Mouse (Mus musculus) liver (tissue): ENCODE results near the gene Tmem143.

ENCODE experiments used
- DNase-seq: peaks from one replicate; pipeline ENCODE4 v3.0.0-alpha.2; 2020; ENCODE audit warnings: mixed read lengths

The Tmem143 gene

DNA sequence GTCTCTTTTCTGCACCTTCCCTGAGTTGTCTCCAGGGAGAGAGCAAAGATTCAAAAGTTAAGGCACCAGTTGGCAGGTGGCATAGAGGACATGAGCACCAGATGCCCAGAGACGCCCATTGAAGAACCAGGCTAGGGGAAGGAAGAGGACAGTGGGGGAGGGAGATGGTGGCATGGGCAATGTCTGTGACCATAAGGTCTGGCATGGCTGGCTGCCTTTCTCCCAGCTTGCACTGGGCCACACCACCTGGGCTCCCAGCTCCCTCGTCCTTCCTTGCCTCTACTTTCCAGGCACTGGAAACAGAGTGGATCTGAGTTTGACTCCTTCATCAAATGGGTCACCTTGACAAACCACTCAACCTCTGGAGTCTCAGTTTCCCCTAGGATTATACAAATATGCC lies 4.1 kb upstream of the Tmem143 start:
- no peak for DNase-seq

DNA sequence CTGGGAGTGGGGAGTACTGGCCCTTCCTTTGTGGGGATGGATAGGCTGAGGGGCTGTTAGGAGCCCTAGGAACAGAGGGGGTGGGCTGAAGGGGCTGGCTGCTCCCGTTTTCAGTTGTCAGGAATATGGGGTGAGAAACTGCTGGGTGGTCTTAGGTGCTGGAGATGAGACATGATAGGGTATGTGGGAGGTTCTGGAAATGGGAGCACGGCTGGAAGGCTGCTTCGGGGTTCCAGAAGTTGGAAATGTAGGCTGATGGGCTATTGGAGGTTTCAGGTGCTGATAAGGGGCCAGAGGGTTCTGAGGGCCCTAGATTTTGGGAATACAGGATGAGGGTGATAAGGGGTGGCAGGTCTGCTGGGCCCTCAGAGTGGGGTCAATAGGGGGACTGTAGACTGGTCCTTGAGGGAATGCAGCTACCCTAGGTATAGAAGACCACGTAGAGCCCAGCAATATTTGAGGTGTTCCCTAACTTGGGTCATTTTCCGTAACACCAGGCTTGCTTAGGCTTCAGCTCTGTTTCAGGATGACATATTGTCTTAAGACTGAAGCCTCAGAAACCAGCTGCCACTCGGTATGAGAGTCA lies 717 bp upstream of the Tmem143 start:
- no peak for DNase-seq

DNA sequence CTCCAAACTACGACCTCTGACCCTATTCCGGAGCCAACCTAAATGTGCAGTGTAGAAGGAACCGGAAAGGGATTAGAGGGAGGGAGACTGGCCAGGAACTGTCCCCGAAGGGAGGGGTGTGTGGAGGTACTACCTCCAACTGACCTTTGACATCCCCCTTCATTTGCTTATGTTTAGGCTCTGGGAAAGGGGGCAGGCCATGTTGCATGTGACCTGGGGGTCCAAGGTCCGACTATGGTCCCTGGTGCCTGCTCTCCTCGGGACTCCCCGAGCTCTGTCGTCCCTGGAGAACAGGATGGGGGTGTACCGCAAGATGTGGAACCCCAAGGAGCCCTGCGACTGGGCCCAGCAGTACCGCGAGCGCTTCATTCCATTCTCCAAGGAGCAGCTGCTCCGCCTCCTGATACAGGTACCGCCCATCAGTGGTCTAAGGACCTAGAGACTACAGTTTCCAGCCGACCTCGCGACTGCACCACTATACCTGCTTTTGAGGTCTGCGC lies 567 bp downstream of the Tmem143 start:
- DNase-seq: peak; percentile 78

DNA sequence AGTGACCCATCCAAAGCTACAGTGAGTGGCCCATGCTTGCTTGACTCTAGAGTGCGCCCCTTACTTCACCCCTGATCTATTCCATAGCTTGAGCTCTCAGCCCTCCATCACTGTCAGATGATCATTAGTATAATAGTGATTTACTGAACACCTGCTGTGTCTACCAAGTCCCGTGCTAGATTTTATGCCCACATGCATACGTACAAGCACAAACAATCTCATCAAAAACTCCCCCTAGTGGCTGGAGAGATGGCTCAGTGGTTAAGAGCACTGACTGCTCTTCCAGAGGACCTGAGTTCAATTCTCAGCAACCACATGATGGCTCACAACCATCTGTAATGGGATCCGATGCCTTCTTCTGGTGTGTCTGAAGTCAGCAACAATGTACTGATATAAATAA lies 1.4 kb downstream of the Tmem143 start:
- DNase-seq: peak; percentile 56

DNA sequence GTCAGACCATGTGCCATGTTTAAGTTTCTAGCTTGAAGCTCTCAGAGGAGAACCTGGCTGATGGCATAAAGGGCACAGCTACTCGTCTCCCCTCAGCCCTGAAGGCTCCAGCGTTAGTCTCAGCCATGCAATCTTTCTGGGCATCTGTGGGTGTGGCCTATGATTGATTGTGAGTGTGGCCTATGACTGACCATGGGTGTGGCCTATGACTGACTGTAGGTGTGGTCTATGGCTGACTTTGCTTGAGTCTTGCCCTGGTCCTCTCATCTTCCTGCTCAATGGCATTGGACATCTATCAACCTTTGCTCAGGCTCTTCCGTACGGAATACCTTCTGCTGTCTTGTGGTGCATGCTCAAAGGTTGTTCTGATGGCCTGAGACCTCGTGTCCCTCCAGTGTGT lies 4.8 kb downstream of the Tmem143 start:
- DNase-seq: peak; percentile 59

DNA sequence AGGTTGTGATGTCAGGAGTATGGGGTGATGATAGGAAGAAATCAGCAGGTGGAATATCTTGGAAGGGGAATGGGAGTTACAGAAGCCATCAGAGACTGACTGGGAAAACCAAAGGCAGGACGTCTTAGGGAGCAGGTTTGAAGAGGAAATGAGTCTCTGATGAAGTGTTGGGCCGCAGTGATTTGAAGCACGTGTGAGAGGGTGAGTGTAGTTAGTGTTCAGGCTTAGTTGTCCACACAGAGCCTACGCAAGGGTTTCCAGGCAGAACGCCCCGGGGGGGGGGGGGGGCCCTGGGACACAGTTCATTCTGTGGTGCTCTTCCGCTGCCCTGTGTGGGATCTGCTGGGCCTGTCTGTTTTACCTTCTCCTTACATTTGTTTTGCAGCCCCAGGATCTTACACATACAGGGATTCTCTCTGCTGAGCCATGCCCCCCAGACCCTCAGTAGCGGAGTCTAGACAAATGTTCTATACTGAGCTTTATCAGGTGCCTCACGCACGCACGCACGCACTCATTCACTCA lies 5.8 kb downstream of the Tmem143 start:
- DNase-seq: no peak

DNA sequence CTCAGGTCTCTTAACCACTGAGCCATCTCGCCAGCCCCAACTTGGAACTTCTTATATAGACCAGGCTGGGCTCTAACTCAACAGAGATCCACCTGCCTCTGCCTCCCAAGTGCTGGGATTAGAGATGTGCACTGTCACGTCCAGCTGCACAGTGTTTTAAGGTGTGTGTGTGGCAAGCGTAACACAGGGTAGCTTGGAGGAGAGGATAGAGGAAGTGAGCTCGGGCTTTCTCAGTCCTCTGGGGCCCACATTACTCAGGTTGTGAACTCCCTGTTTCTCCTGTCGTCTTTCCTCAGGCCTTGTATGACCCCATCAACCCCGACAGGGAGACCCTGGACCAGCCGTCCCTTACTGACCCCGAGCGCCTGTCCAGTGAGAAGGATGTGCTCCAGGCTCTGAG lies 9.9 kb downstream of the Tmem143 start:
- no peak for DNase-seq

DNA sequence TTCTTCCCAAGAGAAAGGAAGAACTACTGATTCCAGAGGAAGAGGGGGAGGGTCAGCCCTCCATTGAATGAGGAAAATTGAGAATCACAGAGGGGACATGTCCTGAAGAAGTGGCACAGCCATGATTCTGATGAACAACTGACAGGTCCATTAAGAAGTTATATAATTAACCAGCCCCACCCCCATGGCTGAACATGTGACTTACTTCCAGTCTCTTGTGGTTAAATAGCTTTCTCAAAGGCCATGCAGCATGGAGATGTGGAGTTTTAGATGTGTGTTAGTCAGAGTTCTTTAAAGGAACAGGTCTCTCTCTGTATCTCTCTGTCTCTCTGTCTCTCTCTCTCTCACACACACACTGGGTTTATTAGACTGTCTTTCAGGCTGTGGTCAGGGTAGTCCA lies 11.6 kb downstream of the Tmem143 start:
- no peak for DNase-seq

DNA sequence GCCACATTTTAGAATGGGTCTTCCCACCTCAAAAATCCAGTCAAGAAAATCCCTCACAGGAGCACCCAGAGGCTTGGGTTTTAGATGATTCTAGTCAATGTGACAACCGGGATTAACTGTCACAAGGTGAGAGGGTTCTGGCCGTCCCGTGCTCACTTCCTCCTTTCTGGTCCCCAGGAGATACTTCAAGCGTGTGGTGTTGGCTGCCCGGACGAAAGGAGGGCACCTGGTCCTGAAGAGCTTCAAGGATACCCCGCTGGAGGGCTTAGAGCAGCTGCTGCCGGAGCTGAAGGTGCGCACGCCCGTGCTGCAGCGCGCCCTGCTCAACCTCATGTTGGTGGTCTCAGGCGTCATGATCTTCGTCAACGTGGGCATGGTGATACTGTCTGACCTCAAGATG lies 12.4 kb downstream of the Tmem143 start:
- no peak for DNase-seq

DNA sequence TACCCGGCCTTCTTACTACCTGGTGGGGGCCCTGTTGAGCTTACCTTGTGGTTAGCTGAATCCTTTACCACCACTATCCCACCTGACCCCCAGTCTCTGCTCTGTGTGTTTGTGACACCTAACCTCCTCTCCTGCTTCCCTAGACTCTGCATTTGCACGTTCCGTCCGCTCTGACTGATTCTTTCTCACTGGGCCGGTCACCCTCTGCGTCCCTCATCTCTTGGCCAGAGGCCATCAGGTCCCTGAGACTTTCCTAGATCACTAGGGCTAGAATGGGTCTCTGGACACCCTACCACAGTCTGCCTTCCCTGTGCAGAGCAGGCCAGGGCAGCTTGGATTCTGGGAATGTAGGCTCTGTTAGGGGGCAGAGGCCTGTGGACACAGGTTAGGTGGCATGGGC lies 17.3 kb downstream of the Tmem143 start:
- no peak for DNase-seq

DNA sequence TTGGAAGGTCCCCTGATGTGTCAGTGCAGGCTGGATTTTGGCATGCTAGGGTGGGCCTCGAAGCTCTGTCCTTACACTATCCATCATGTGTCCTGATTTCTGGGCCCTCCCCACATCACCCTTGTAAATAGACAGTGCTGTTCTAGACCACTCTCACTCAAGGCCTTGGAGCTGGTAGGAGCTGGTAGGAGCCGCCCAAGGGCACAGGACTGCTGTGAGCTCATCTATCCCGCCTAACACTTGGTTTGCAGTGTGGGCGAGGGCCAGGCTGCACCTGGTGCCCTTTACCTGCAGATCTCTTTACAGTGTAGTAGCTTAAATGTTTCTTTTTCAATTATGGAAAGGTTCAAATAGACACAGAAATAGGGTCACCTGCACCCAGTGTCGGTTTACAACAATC lies 18.3 kb downstream of the Tmem143 start:
- DNase-seq: no peak

DNA sequence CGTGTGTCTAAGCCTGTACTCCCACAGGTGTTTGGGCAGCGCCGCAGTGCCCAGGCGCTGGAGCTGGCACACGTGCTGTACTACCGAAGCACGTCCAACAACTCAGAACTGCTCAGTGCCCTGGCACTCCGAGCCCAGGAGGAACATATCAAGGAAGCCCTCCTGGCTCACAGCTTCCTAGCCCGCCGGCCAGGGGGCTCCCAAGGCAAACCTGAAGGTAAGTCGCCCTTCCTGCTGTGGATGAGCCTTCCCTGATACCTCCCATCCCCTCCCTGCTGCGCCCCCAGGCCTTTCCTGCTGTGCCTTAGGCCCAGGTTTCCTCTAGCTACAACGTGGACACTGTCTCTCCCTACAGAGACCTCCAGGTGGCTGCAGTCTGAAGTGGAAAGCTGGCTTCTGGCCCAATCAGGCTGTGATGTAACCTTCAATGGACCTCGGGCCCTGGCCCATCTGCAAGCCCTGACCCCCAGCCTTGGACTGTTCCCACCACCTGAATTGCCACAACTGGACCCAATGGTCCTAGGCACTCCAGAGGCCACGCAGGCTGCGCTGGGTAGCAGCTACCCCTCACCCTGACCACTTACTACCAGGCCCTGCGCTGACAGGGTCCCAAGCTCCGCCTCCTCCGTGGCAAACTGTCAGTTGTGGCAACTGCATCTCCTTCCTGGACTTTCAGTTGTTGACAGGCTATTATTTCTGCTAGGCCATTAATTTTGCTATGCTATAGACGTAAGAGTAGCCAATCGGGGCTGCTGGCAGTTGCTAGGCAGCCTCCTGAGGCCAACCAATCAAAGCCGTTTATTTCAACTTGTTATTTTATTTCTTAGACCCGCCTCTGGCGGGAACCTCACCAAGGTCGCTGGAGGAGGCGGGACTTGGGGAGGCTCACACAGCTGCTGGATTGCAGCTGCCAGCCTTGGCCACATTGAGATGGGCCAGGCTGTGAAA lies 19.6 kb downstream of the Tmem143 start:
- peak; percentile 77 for DNase-seq

DNA sequence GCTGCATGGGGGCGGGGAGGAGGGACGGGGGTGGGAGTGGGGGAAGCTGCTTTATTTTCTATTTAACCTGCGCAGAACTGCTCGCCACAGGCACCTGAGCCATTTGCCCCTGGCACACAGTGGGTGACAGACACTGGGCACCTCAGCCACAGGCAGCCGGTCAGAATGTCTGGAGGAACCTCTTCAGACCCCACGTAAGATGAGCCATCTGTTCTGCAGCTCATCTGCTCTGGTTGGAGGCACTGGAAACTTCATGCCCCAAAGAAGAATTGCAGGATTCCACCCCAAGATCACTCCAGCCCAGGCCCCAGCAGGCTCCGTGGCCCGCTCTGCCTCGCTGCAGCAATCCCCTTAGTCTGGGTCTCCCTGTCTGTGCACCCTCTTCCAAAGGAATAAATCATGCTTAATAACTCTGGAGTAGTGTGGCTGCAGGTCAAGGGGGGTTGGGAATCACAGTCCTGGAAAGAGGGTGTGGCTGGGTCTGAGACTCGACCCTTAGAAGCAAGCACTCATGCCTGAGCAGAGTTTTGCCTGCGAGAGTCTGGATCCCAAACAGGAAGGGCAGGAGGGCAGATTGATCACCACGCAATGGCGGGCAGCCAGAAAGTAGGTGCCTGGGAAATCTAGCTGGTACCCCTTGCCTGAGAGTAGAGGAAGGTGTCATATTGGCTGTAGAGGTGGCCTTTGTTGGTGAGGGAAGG lies 20.4 kb downstream of the Tmem143 start:
- no peak for DNase-seq

DNA sequence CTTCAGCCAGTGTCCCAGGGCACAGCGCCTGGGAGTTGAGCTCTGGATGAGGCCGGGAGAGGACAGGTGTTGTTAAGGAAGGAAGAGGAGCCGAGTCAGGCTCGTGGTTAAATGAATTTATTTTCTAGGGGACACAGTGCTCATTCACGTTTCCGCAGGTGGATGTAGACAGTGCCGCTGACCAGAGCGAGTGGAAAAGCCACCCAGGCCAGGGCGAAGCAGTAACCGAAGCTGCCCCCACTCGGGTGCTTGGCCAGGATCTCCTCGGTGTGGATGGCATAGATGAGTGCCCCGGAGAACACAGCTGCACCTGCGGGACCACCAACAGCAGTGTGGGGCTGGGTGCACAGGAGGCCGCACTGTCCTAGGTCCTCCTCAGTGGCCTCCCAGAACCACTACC lies 21.2 kb downstream of the Tmem143 start:
- no peak for DNase-seq

DNA sequence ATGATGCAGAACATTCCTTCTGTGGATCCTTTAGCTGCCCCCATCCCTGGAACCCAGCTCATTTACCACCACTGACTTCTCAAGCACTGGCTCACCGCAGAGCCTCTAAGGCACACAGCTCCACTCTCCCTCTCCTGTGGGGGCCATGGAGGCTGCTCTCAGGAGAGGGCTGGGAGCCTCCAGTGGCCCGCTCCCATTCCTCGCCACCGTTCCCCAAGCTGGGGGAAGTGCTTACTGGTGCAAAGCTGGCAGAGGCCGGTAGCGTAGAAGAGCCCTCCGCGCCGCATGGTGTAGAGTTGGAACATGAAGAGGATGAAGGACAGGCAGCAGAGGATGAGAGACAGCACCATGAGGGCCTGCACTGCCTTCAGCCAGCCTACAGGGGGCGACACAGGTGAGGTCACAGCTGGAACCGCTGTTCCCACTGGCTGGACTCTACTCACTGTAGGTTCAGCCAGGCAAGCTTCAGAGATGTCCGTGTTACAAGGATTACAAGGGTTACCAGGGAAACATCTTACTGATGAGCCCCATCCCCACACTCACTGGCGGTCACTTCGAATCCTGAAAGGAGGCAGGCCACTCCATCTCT lies 22.4 kb downstream of the Tmem143 start:
- DNase-seq: no peak

DNA sequence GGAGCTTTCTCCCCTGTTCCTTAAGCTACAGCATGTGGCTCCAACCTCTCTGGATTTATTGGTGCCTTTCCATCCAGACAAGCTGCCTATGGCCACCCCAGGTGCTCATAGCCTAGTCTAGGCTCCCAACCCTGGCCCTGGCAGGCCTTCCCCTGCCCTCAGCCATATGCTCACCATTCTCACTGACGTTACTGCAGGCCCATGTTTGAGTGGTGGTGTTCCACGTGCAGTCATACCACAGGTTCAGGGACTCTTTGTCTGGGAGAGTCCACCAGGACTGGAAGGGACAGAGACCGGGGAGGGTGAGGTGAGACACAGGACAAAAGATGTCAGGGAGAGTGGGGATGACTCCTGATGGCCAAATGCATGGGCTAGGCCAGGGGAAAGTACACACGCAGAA lies 23.0 kb downstream of the Tmem143 start:
- DNase-seq: no peak

DNA sequence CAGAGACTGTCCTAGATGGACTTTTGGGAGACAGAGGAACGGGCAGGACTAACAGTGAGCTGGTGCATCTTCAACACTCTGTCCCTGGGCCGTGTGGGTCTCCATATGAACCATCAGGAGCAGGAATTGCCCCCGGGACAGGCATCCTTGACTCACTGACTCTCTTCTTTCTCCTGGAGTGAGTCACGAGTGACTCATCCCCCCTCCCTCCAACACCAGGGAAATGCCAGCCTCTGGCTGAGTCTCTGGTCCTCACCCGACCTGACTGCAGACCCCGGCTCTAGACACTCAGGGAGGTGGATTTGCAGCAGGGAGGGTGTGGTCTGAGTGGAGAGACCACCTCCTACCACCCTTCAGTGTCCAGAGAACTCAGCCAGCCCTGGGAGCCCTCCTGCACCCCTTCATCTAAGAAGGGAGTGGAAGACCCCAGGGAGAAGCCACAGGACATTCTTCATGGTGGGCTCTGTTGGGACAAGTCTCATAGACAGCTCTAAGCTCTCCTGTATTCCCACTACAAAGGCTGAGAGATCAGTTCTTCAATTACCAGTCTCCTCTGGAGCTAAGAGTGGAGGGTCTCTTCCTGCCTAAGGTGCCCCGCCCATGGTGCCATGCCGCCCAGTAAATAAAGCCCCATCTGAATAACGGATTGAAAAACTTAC lies 24.0 kb downstream of the Tmem143 start:
- no peak for DNase-seq

DNA sequence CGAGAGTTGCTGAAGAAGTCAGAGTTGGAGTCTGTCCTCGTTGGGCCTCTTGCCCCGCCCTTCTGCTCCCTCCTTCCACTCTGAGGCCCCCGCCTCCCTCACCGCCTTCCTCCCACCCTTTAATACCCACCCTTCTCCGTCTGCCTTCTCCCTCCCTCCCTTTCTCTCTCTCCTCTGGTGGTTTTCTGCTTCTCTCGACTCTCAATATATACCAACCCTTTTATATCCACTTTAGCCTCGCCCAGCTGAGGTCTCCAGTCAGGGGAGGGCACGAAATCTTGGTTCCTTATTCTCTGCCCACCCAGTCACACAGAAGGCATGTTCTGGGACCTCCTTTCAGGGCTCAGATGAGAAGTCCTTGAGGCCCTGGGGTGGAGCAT lies 24.5 kb downstream of the Tmem143 start, which contains the start of gene Emp3:
TSS of gene Emp3 (minus strand) at position 163 of the 380 bp plus-strand sequence.
- peak; percentile 81 for DNase-seq

DNA sequence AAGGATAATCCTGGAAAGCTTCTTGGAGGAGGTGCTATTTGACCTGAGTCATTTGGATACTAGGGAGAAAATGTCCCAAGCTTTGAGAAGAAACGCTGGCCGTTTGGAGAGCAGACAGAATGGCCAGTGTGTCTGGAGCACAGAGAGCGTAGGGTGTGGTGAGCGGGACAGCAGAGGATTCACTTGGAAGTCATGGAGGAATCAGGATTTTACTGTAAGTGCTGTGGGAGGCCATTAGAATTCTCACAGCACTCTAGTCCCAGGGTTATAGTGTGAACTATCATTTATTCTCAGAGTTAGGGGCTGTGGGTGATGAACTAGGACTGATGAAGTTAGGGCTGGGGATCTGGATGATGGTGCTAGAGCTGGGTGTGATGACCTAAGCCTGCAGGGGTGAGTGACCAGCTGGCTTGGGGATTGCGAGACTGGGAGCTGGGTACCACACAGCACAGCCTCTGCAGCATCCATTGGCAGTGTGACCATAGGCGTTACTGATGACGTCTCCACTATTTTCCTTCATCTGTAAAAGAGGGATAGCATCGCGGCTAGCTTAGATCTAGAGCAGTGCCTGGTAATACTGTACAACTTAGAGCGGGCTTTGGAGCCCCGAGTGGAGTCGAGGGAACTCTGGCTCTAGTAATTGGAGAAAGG lies 25.3 kb downstream of the Tmem143 start:
- DNase-seq: no peak

DNA sequence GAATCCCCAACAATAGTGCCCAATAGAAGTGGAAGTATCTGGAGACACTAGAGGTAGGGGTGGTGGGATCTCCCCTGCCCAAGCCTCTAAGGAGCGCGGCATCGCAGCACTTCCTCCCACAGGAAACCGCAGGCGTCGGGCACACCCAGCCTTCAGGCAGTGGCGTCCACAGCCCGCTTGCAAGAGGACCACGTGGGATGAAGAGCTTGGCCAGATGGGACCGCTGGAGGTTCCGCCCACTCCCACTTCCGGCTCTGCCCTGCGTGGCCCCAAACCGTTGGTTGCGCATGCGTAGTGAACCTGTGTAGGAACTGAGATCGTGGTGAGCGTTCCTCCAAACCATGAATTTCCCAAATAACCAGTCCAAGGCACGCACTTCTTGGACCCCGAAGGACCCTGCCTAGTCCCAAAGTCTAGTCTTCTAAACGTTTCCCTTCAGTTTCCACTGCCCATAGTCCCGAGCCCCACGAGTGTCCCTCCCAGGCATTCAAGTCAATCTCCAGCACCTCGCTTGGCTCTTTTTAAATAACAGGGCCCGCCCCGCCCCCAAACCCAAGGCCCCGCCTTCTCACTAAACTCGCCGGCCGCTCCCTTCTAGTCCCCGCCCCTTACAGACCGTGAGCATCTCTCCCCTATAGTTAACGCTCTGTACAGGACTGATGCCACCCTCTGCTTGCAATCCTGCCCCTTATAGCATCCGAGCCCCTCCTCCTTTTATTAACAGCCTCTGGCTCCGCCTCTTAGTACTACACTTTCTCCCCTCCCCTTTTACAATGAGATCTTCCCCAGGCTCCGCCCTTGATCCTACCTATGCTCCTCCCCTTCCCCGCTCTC lies 26.4 kb downstream of the Tmem143 start:
- peak; percentile 94 for DNase-seq
